Mouse (Mus musculus) ES-E14 (cell line): ENCODE data around the gene Itgb6. TPM values are rescaled to one million over a fixed set of nuclear protein-coding genes. Genes with fewer than 3 reads are reported as not detected.

Source experiments
- DNase-seq: peaks from one replicate; pipeline ENCODE4 v3.0.0-alpha.2; 2013; ENCODE audit warnings: low read depth, low spot score
- H3K27ac ChIP-seq: 2 replicates; pipeline ENCODE4 v1.5.1; 2012; ENCODE audit warnings: low read depth, mild to moderate bottlenecking, low read length, moderate library complexity, mixed read lengths; ENCODE audit not compliant: poor library complexity, insufficient read depth, severe bottlenecking
- H3K36me3 ChIP-seq: 2 replicates; pipeline ENCODE4 v1.6.1; 2012; ENCODE audit warnings: mild to moderate bottlenecking, low read length, moderate library complexity, mixed read lengths; ENCODE audit not compliant: control insufficient read depth, poor library complexity, insufficient read depth, severe bottlenecking
- H3K4me1 ChIP-seq, 2 experiments: fragments of 150-350 bp in 1 of 2; sonication (generic) in 1 of 2; 2 replicates each; pipeline ENCODE4 v1.6.1; 2012; ENCODE audit warnings: low read length in 2 of 2, mild to moderate bottlenecking in 1 of 2, mixed read lengths in 1 of 2; ENCODE audit not compliant: control insufficient read depth in 2 of 2, insufficient read depth in 2 of 2, poor library complexity in 1 of 2
- H3K4me3 ChIP-seq, 2 experiments: fragments of 150-350 bp in 1 of 2; sonication (generic) in 1 of 2; 2 replicates each; pipeline ENCODE4 v1.5.1; 2012; ENCODE audit warnings: low read length in 2 of 2, low read depth in 1 of 2, mild to moderate bottlenecking in 1 of 2, mixed read lengths in 1 of 2; ENCODE audit not compliant: insufficient read depth in 1 of 2, poor library complexity in 1 of 2, severe bottlenecking in 1 of 2
- H3K9ac ChIP-seq: 2 replicates; pipeline ENCODE4 v1.6.1; 2012; ENCODE audit warnings: low read depth, mild to moderate bottlenecking, low read length, mixed read lengths; ENCODE audit not compliant: poor library complexity, insufficient read depth, severe bottlenecking
- H3K9me3 ChIP-seq: fragments of 150-350 bp; sonication (generic); 2 replicates; pipeline ENCODE4 v1.6.1; 2012; ENCODE audit warnings: low read depth, mild to moderate bottlenecking, low read length; ENCODE audit not compliant: control insufficient read depth, insufficient read depth
- CHD2 ChIP-seq: IDR thresholded peaks from 2 replicates; pipeline ENCODE4 v1.6.1; 2014; ENCODE audit warnings: mild to moderate bottlenecking, low read depth, low read length, inconsistent platforms
- HCFC1 ChIP-seq: IDR thresholded peaks from 2 replicates; pipeline ENCODE4 v1.6.1; 2012; ENCODE audit warnings: low read length, inconsistent platforms, borderline replicate concordance; ENCODE audit not compliant: insufficient read depth
- MAFK ChIP-seq: IDR thresholded peaks from 2 replicates; pipeline ENCODE4 v1.6.1; 2014; ENCODE audit warnings: mild to moderate bottlenecking, low read depth, low read length, inconsistent platforms; ENCODE audit not compliant: insufficient read depth
- ZC3H11A ChIP-seq: IDR thresholded peaks from 2 replicates; pipeline ENCODE4 v1.6.1; 2012; ENCODE audit warnings: low read depth, mild to moderate bottlenecking, inconsistent platforms, low read length, borderline replicate concordance
- ZNF384 ChIP-seq: IDR thresholded peaks from 2 replicates; pipeline ENCODE4 v1.6.1; 2012; ENCODE audit warnings: low read depth, low read length, inconsistent platforms
- in situ Hi-C, 2 experiments: fragments of 600-800 bp; cut with MboI; formaldehyde crosslinking; loops; one replicate each; pipeline ENCODE4 v1.15.1; 2025; ENCODE audit warnings: low sequenced_read_pairs in 2 of 2, inconsistent platforms in 1 of 2; ENCODE audit not compliant: unreplicated experiment in 2 of 2
- total RNA-seq: library from RNA; depleted of rRNA; stranded (reverse); fragments of 300-350 nt; gene quantifications from 2 replicates; pipeline ENCODE4 v1.2.3, GENCODE M21; 2012

Itgb6 gene
- total RNA-seq, 1 experiment = 0.04 TPM

GRCm38 (mm10) chr2:60711098-60711880 is 11.2 kb downstream of the Itgb6 start:
- H3K27ac ChIP-seq = no peak overlapping the region
- in situ Hi-C loops = no loop called here
- no peaks in the 10 kb centered on the region for H3K36me3 ChIP-seq
- no peak overlapping the region for H3K9ac ChIP-seq
- H3K4me1 ChIP-seq = no peaks in the 10 kb centered on the region
- H3K4me3 ChIP-seq = no peak overlapping the region
- DNase-seq = no peak
- TF ChIP-seq ZC3H11A = no peak
- H3K9me3 ChIP-seq = no peaks in the 10 kb centered on the region

- Histone ChIP-seq H3K4me1 (no peaks in the 10 kb centered on the region), H3K27ac (no peak overlapping the region), H3K9me3 (no peaks in the 10 kb centered on the region), H3K9ac (no peak overlapping the region), H3K4me3 (no peak overlapping the region), H3K36me3 (no peaks in the 10 kb centered on the region)
- no peak for DNase-seq
- in situ Hi-C loops = no loop called here
- no peak for TF ChIP-seq CHD2
- no peak for TF ChIP-seq HCFC1
- no peak for TF ChIP-seq ZNF384
- no peak for TF ChIP-seq ZC3H11A
- TF ChIP-seq MAFK = no peak
Observed at GRCm38 (mm10) chr2:60710317-60710716, 12.1 kb downstream of the Itgb6 start.

DNA sequence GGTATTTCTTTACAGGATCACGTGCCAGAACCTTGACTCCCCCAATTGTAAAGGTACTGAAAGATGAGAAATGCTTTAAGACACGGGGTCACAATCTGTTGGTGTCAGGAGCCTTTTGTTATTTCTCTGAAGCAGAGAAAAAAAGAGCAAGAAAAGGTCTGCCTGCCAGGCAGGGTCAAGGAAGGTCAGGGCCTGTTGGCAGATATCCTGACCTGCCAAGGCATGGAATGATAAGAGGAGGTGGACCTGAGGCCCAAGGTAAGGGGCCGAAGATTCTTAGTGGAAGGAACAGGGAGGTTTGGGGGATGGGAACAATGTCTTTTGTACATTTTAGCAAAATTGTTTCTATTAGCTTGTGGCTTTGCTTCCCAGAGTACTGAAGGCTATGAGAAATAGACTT is 13.8 kb downstream of the Itgb6 start:
- in situ Hi-C loops = no loop called here
- TF ChIP-seq ZNF384 (no peak), ZC3H11A (no peak), MAFK (no peak), CHD2 (no peak), HCFC1 (no peak)
- no peaks in the 10 kb centered on the region for H3K36me3 ChIP-seq
- DNase-seq = no peak
- no peak overlapping the region for H3K27ac ChIP-seq
- no peaks in the 10 kb centered on the region for H3K4me1 ChIP-seq
- no peaks in the 10 kb centered on the region for H3K9me3 ChIP-seq
- H3K4me3 ChIP-seq = no peak overlapping the region
- no peak overlapping the region for H3K9ac ChIP-seq

- no peak overlapping the region for H3K9ac ChIP-seq
- H3K4me1 ChIP-seq = no peaks in the 10 kb centered on the region
- H3K9me3 ChIP-seq = no peaks in the 10 kb centered on the region
- H3K27ac ChIP-seq = no peak overlapping the region
- no peaks in the 10 kb centered on the region for H3K36me3 ChIP-seq
- no peak for DNase-seq
- in situ Hi-C loops = no loop called here
- no peak overlapping the region for H3K4me3 ChIP-seq
- TF ChIP-seq CHD2 = no peak
- no peak for TF ChIP-seq ZC3H11A
- no peak for TF ChIP-seq HCFC1
- TF ChIP-seq MAFK = no peak
- no peak for TF ChIP-seq ZNF384
Observed at GRCm38 (mm10) chr2:60706866-60707265, 15.6 kb downstream of the Itgb6 start.

DNA sequence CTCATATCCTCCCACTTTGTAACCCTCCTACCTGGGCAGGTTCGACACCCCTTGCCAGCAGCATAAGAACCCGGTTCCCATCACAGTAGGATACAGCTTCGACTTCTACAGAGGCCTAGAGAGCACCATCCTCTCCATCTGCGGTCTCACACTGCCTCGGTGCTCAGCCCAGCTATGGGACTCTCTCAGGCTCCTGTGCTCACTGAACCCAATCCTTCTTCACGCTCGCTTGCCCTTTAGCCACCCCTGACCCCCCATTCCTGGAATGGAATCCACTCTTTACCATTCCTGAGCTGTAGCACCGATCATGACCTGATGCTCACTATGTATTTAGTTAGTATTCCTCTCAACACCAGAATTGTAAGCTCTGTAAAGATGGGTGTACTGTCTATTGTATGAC is 17.0 kb downstream of the Itgb6 start:
- in situ Hi-C loops = no loop called here
- Histone ChIP-seq H3K36me3 (no peaks in the 10 kb centered on the region), H3K9ac (no peak overlapping the region), H3K27ac (no peak overlapping the region), H3K4me3 (no peak overlapping the region), H3K4me1 (no peaks in the 10 kb centered on the region), H3K9me3 (no peaks in the 10 kb centered on the region)
- no peak for DNase-seq
- TF ChIP-seq ZC3H11A = no peak
- TF ChIP-seq ZNF384 = no peak
- no peak for TF ChIP-seq CHD2
- no peak for TF ChIP-seq MAFK
- no peak for TF ChIP-seq HCFC1
